Mouse (Mus musculus): ENCODE results near the gene Syt17. TPM values are rescaled to one million over a fixed set of nuclear protein-coding genes. Genes with fewer than 3 reads are reported as not detected.

The Syt17 gene
- polyA plus RNA-seq, 1 experiment = 5.4 TPM

DNA sequence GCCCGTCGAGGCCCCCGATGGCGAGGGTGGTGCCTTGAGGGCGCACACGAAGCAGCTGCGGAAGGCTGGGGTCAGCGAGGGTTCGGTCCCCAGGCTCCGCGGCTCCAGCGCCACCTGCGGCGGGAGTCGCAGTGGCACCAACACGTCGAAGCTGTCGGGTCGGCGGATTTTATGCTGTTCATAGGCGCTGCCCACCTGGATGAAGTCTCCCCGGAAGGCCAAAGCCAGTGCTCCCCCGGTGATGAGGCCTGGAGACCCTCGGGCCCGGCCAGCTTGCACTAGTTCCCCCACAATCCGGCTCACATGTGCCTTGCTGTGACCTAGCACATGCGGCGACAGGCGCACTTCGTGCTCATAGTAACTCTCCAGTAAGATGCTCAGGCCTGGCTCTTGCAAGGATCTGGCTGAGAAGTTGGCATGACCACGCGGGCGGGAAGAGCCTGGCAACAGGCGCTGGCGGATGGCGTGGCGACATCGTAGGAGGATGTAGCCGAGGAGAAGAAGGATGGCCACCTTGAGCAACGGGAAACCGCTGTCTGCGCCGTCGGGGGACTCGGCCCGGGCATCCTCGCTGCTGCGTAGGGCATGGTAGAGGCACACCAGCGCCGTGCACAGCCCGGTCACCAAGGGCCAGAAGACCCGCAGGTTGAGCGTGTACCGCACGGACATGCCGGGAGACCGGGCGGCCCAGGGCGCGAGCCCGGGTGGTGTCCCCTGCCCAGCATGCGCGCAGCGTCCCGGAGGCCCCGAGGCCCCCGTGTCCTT lies 42.8 kb upstream of the Syt17 start:
- Histone ChIP-seq H3K27me3 (ENCODE audit: control insufficient read depth, insufficient read depth, insufficient read length) (no peaks in the 10 kb centered on the region), H3K79me2 (ENCODE audit: control insufficient read depth, insufficient read depth) (peaks cover 52% of the 10 kb centered on the region), H3ac (ENCODE audit: control insufficient read depth, insufficient read length) (peak overlapping the region; percentile 80), H3K36me3 (ENCODE audit: control insufficient read depth, insufficient read depth) (no peaks in the 10 kb centered on the region), H3K4me3 (peak overlapping the region; percentile 39), H3K4me2 (ENCODE audit: low read depth) (peak overlapping the region; percentile 85)
- TF ChIP-seq TCF3 (IDR thresholded peaks at IDR 0.05; ENCODE audit: insufficient read length, low read depth) = no peak
- TF ChIP-seq REST (IDR thresholded peaks at IDR 0.05; ENCODE audit: insufficient read depth, insufficient read length) = no peak
- TF ChIP-seq E2F4 (IDR thresholded peaks at IDR 0.05; ENCODE audit: insufficient read depth) = no peak
- TF ChIP-seq USF1 (IDR thresholded peaks at IDR 0.05; ENCODE audit: low read depth) = no peak
- TF ChIP-seq CEBPB (IDR thresholded peaks at IDR 0.05; ENCODE audit: insufficient read depth, poor library complexity, severe bottlenecking) = no peak
- TF ChIP-seq SRF (IDR thresholded peaks at IDR 0.05; ENCODE audit: control insufficient read depth, insufficient read length, low read depth) = no peak
- TF ChIP-seq MYOG (IDR thresholded peaks at IDR 0.05; ENCODE audit: control insufficient read depth in 1 of 3, insufficient read depth in 1 of 3, insufficient read length in 2 of 3, low read depth in 2 of 3) = no peak
- no peak for TF ChIP-seq MYOD1 (IDR thresholded peaks at IDR 0.05; ENCODE audit: control insufficient read depth in 1 of 3, insufficient read length in 2 of 3, low read depth in 2 of 3)
- TF ChIP-seq TCF12 (IDR thresholded peaks at IDR 0.05; ENCODE audit: insufficient read depth, poor library complexity, severe bottlenecking) = no peak
- no peak for TF ChIP-seq POLR2AphosphoS2 (IDR thresholded peaks at IDR 0.05; ENCODE audit: insufficient read length, low read depth)
- TF ChIP-seq POLR2A (IDR thresholded peaks at IDR 0.05; ENCODE audit: insufficient read length, low read depth) = no peak
- no peak for TF ChIP-seq MAX (IDR thresholded peaks at IDR 0.05; ENCODE audit: low read depth)

GRCm38 (mm10) chr7:118489706-118490665 lies 42.0 kb upstream of the Syt17 start:
- H3K79me2 ChIP-seq (ENCODE audit: control insufficient read depth, insufficient read depth) = peaks cover 57% of the 10 kb centered on the region
- peak overlapping the region; percentile 85 for H3K4me2 ChIP-seq (ENCODE audit: low read depth)
- no peaks in the 10 kb centered on the region for H3K27me3 ChIP-seq (ENCODE audit: control insufficient read depth, insufficient read depth, insufficient read length)
- H3ac ChIP-seq (ENCODE audit: control insufficient read depth, insufficient read length) = no peak overlapping the region
- H3K36me3 ChIP-seq (ENCODE audit: control insufficient read depth, insufficient read depth) = no peaks in the 10 kb centered on the region
- no peak for TF ChIP-seq SRF (IDR thresholded peaks at IDR 0.05; ENCODE audit: control insufficient read depth, insufficient read length, low read depth)
- no peak for TF ChIP-seq MYOD1 (IDR thresholded peaks at IDR 0.05; ENCODE audit: control insufficient read depth in 1 of 3, insufficient read length in 2 of 3, low read depth in 2 of 3)
- peak; percentile 20 for TF ChIP-seq POLR2AphosphoS2 (IDR thresholded peaks at IDR 0.05; ENCODE audit: insufficient read length, low read depth)
- TF ChIP-seq CEBPB (IDR thresholded peaks at IDR 0.05; ENCODE audit: insufficient read depth, poor library complexity, severe bottlenecking) = no peak
- TF ChIP-seq TCF3 (IDR thresholded peaks at IDR 0.05; ENCODE audit: insufficient read length, low read depth) = no peak
- TF ChIP-seq TCF12 (IDR thresholded peaks at IDR 0.05; ENCODE audit: insufficient read depth, poor library complexity, severe bottlenecking) = no peak
- TF ChIP-seq USF1 (IDR thresholded peaks at IDR 0.05; ENCODE audit: low read depth) = no peak
- no peak for TF ChIP-seq MYOG (IDR thresholded peaks at IDR 0.05; ENCODE audit: control insufficient read depth in 1 of 3, insufficient read depth in 1 of 3, insufficient read length in 2 of 3, low read depth in 2 of 3)
- peak; percentile 33 for TF ChIP-seq POLR2A (IDR thresholded peaks at IDR 0.05; ENCODE audit: insufficient read length, low read depth)
- H3K4me3 ChIP-seq = peak overlapping the region; percentile 39

- Histone ChIP-seq H3ac (ENCODE audit: control insufficient read depth, insufficient read length) (no peak overlapping the region), H3K79me2 (ENCODE audit: control insufficient read depth, insufficient read depth) (peaks cover 57% of the 10 kb centered on the region), H3K4me2 (ENCODE audit: low read depth) (peak overlapping the region; percentile 85), H3K36me3 (ENCODE audit: control insufficient read depth, insufficient read depth) (no peaks in the 10 kb centered on the region), H3K27me3 (ENCODE audit: control insufficient read depth, insufficient read depth, insufficient read length) (no peaks in the 10 kb centered on the region), H3K4me3 (peak overlapping the region; percentile 39)
- no peak for TF ChIP-seq MYOG (IDR thresholded peaks at IDR 0.05; ENCODE audit: control insufficient read depth in 1 of 3, insufficient read depth in 1 of 3, insufficient read length in 2 of 3, low read depth in 2 of 3)
- no peak for TF ChIP-seq TCF3 (IDR thresholded peaks at IDR 0.05; ENCODE audit: insufficient read length, low read depth)
- no peak for TF ChIP-seq TCF12 (IDR thresholded peaks at IDR 0.05; ENCODE audit: insufficient read depth, poor library complexity, severe bottlenecking)
- no peak for TF ChIP-seq SRF (IDR thresholded peaks at IDR 0.05; ENCODE audit: control insufficient read depth, insufficient read length, low read depth)
- no peak for TF ChIP-seq CEBPB (IDR thresholded peaks at IDR 0.05; ENCODE audit: insufficient read depth, poor library complexity, severe bottlenecking)
- TF ChIP-seq USF1 (IDR thresholded peaks at IDR 0.05; ENCODE audit: low read depth) = no peak
- TF ChIP-seq REST (IDR thresholded peaks at IDR 0.05; ENCODE audit: insufficient read depth, insufficient read length) = no peak
- TF ChIP-seq MYOD1 (IDR thresholded peaks at IDR 0.05; ENCODE audit: control insufficient read depth in 1 of 3, insufficient read length in 2 of 3, low read depth in 2 of 3) = no peak
- TF ChIP-seq POLR2A (IDR thresholded peaks at IDR 0.05; ENCODE audit: insufficient read length, low read depth) = no peak
- TF ChIP-seq POLR2AphosphoS2 (IDR thresholded peaks at IDR 0.05; ENCODE audit: insufficient read length, low read depth) = no peak
- TF ChIP-seq E2F4 (IDR thresholded peaks at IDR 0.05; ENCODE audit: insufficient read depth) = no peak
- no peak for TF ChIP-seq MAX (IDR thresholded peaks at IDR 0.05; ENCODE audit: low read depth)
Observed at GRCm38 (mm10) chr7:118488060-118488664, 40.1 kb upstream of the Syt17 start.

- Histone ChIP-seq H3K4me2 (ENCODE audit: low read depth) (peak overlapping the region; percentile 82), H3K36me3 (ENCODE audit: control insufficient read depth, insufficient read depth) (no peaks in the 10 kb centered on the region), H3K4me3 (no peak overlapping the region), H3K27me3 (ENCODE audit: control insufficient read depth, insufficient read depth, insufficient read length) (no peaks in the 10 kb centered on the region), H3K79me2 (ENCODE audit: control insufficient read depth, insufficient read depth) (peaks cover 57% of the 10 kb centered on the region), H3ac (ENCODE audit: control insufficient read depth, insufficient read length) (no peak overlapping the region)
- TF ChIP-seq E2F4 (IDR thresholded peaks at IDR 0.05; ENCODE audit: insufficient read depth) (no peak), MAX (IDR thresholded peaks at IDR 0.05; ENCODE audit: low read depth) (no peak), CEBPB (IDR thresholded peaks at IDR 0.05; ENCODE audit: insufficient read depth, poor library complexity, severe bottlenecking) (no peak), MYOG (IDR thresholded peaks at IDR 0.05; ENCODE audit: control insufficient read depth in 1 of 3, insufficient read depth in 1 of 3, insufficient read length in 2 of 3, low read depth in 2 of 3) (no peak), POLR2A (IDR thresholded peaks at IDR 0.05; ENCODE audit: insufficient read length, low read depth) (no peak), REST (IDR thresholded peaks at IDR 0.05; ENCODE audit: insufficient read depth, insufficient read length) (no peak), USF1 (IDR thresholded peaks at IDR 0.05; ENCODE audit: low read depth) (no peak), MYOD1 (IDR thresholded peaks at IDR 0.05; ENCODE audit: control insufficient read depth in 1 of 3, insufficient read length in 2 of 3, low read depth in 2 of 3) (no peak), POLR2AphosphoS2 (IDR thresholded peaks at IDR 0.05; ENCODE audit: insufficient read length, low read depth) (no peak), TCF12 (IDR thresholded peaks at IDR 0.05; ENCODE audit: insufficient read depth, poor library complexity, severe bottlenecking) (no peak), TCF3 (IDR thresholded peaks at IDR 0.05; ENCODE audit: insufficient read length, low read depth) (no peak), SRF (IDR thresholded peaks at IDR 0.05; ENCODE audit: control insufficient read depth, insufficient read length, low read depth) (no peak)
Observed at GRCm38 (mm10) chr7:118486917-118487316, 38.9 kb upstream of the Syt17 start.
